Mouse (Mus musculus): ENCODE measurements at regions not wholly inside any gene's neighbourhood (a gene's known extent, or its start where the extent isn't known, plus 50 kb on each side); places are given as distances from the start of the nearest gene placed in this dataset.

DNA sequence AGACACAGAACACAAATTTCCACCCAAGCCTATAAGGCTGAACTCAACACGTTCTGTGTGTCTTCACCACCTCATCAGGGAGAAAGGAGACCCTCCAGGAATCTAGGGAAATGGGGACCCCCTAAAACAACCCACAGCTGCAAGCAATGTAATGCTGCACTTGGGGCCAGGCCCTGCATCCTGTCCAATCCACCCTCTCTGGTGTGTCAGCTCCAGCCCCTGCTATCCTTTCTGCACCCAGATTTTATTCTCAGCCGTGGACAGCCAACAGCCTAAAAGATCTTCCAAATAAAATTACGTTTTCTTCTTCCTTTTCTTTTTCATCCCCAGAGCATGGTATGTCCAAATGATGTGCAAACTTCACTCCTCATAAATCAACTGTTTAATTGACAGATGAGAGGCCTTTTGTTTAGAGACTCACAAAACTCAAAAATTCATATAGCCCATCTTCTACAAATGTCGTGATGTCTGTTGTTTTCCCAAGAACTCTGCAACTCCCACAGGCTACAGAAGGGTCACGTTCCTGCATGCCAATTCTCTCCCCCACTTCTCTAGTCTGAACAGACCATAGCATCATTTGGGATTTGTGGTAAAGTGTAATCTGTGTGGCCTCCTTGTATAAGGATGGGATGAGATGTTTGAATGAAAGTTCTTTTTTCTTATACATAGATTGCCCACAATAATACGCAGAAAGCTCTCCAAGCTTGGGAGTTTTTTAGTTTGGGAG, 142.0 kb upstream of the Igf1 start:
- H3K9ac ChIP-seq (ENCODE audit: low read depth, low read length), result no peak overlapping the region
- no peaks in the 10 kb centered on the region for H3K27me3 ChIP-seq (ENCODE audit: control insufficient read depth, insufficient read depth, low read depth, low read length)
- H3K9me3 ChIP-seq (replicated peaks; ENCODE audit: control insufficient read depth, low read length), result no peaks in the 10 kb centered on the region
- 57% methylated on average over 6 of the region's 6 CpGs for WGBS (ENCODE audit: insufficient replicate concordance)
- H3K4me1 ChIP-seq (ENCODE audit: control insufficient read depth, low read depth, low read length), result no peaks in the 10 kb centered on the region; the same call in 1 of the 2 replicates
- no peak overlapping the region for H3K27ac ChIP-seq (ENCODE audit: low read length)
- no peak overlapping the region for H3K4me3 ChIP-seq (ENCODE audit: low read depth, low read length)
- H3K4me2 ChIP-seq (ENCODE audit: low read depth, low read length), result no peak overlapping the region
- H3K36me3 ChIP-seq (ENCODE audit: control insufficient read depth, insufficient read depth), result no peaks in the 10 kb centered on the region
- ATAC-seq (ENCODE audit: low read depth), result no peak

DNA sequence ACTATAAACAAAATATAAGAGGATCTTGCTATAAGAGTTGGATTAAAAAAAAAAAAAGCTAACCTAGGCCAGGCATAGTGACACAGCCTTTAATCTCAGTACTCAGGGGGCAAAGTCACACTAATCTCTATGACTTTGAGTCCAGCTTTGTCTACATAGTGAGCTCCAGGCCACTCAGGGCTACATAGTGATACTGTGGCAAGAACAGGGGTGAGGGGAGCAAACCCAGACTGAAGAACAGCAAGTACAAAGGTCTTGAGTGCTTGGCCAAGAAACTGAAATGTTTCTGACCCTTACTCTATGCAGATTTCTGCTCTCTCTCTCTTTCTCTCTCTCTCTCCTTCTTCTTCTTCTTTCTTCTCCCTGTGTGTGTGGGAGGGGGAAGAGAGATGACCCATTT, 140.9 kb upstream of the Igf1 start:
- no peaks in the 10 kb centered on the region for H3K4me1 ChIP-seq (ENCODE audit: control insufficient read depth, low read depth, low read length)
- H3K9ac ChIP-seq (ENCODE audit: low read depth, low read length), result no peak overlapping the region
- no peaks in the 10 kb centered on the region for H3K36me3 ChIP-seq (ENCODE audit: control insufficient read depth, insufficient read depth)
- H3K4me2 ChIP-seq (ENCODE audit: low read depth, low read length), result no peak overlapping the region
- H3K4me3 ChIP-seq (ENCODE audit: low read depth, low read length), result no peak overlapping the region
- H3K9me3 ChIP-seq (replicated peaks; ENCODE audit: control insufficient read depth, low read length), result no peaks in the 10 kb centered on the region
- no peaks in the 10 kb centered on the region for H3K27me3 ChIP-seq (ENCODE audit: control insufficient read depth, insufficient read depth, low read depth, low read length)
- H3K27ac ChIP-seq (ENCODE audit: low read length), result no peak overlapping the region
- no peak for ATAC-seq (ENCODE audit: low read depth)

DNA sequence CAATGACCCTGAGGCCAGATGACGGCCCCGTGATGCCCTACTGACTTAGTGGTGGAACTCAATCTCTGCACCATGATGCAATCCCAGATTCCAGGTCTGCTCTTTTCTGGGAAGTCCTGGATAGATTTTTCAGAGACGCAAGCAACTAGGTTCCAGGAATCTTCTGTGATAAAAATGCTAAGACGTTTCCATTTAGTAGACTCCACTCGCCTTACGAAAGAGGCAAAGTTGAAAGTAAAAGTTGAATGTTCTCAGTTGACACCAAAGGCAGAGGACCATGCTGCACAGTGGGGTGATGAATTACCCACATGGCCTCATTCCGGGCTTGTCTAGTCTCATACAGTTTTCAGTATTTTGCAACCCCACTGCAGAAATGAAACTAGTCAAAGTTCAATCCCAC, 139.6 kb upstream of the Igf1 start:
- Histone ChIP-seq H3K4me3 (ENCODE audit: low read depth, low read length) (no peak overlapping the region), H3K9ac (ENCODE audit: low read depth, low read length) (no peak overlapping the region), H3K9me3 (replicated peaks; ENCODE audit: control insufficient read depth, low read length) (no peaks in the 10 kb centered on the region), H3K27me3 (ENCODE audit: control insufficient read depth, insufficient read depth, low read depth, low read length) (no peaks in the 10 kb centered on the region), H3K27ac (ENCODE audit: low read length) (no peak overlapping the region), H3K4me2 (ENCODE audit: low read depth, low read length) (no peak overlapping the region), H3K36me3 (ENCODE audit: control insufficient read depth, insufficient read depth) (no peaks in the 10 kb centered on the region), H3K4me1 (ENCODE audit: control insufficient read depth, low read depth, low read length) (no peaks in the 10 kb centered on the region)
- WGBS (ENCODE audit: insufficient replicate concordance), result 68% methylated on average over 7 of the region's 7 CpGs
- no peak for ATAC-seq (ENCODE audit: low read depth)

DNA sequence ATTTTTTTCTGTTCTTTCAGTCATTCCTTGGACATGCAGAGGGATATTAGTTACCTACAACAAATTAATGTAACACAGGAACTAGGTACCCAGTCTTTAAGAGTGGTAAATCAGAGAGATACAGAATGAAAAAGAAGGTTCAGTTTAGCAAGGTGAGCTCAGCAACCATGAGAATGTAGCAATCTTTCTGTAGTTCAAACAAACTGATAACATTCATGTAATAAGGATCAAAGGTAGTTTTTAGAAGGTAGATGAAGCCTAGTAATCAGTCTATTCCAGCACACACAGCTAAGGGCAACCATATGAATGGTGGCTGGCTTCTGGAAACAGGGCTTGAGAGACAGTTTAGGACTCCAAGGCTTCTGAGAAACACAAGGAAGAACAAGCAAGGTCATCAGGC, 138.1 kb upstream of the Igf1 start:
- no peaks in the 10 kb centered on the region for H3K36me3 ChIP-seq (ENCODE audit: control insufficient read depth, insufficient read depth)

GRCm38 (mm10) chr10:87722244-87722643, 135.8 kb upstream of the Igf1 start:
- ATAC-seq (ENCODE audit: low read depth), result no peak
- Histone ChIP-seq H3K4me2 (ENCODE audit: low read depth, low read length) (no peak overlapping the region), H3K9me3 (replicated peaks; ENCODE audit: control insufficient read depth, low read length) (no peaks in the 10 kb centered on the region), H3K4me1 (ENCODE audit: control insufficient read depth, low read depth, low read length) (no peaks in the 10 kb centered on the region), H3K9ac (ENCODE audit: low read depth, low read length) (no peak overlapping the region), H3K27ac (ENCODE audit: low read length) (no peak overlapping the region), H3K36me3 (ENCODE audit: control insufficient read depth, insufficient read depth) (no peaks in the 10 kb centered on the region), H3K27me3 (ENCODE audit: control insufficient read depth, insufficient read depth, low read depth, low read length) (no peaks in the 10 kb centered on the region), H3K4me3 (ENCODE audit: low read depth, low read length) (no peak overlapping the region)
- 52% methylated on average over 3 of the region's 3 CpGs for WGBS (ENCODE audit: insufficient replicate concordance)

More for the DNA sequence above, 138.1 kb upstream of the Igf1 start:
- no peak for ATAC-seq (ENCODE audit: low read depth)
- Histone ChIP-seq H3K4me1 (ENCODE audit: control insufficient read depth, low read depth, low read length) (no peaks in the 10 kb centered on the region), H3K9ac (ENCODE audit: low read depth, low read length) (no peak overlapping the region), H3K27ac (ENCODE audit: low read length) (no peak overlapping the region), H3K4me2 (ENCODE audit: low read depth, low read length) (no peak overlapping the region), H3K9me3 (replicated peaks; ENCODE audit: control insufficient read depth, low read length) (no peaks in the 10 kb centered on the region), H3K4me3 (ENCODE audit: low read depth, low read length) (no peak overlapping the region), H3K27me3 (ENCODE audit: control insufficient read depth, insufficient read depth, low read depth, low read length) (no peaks in the 10 kb centered on the region)

- Histone ChIP-seq H3K9ac (ENCODE audit: low read depth, low read length) (no peak overlapping the region), H3K4me2 (ENCODE audit: low read depth, low read length) (no peak overlapping the region), H3K27me3 (ENCODE audit: control insufficient read depth, insufficient read depth, low read depth, low read length) (no peaks in the 10 kb centered on the region), H3K4me3 (ENCODE audit: low read depth, low read length) (no peak overlapping the region), H3K36me3 (ENCODE audit: control insufficient read depth, insufficient read depth) (no peaks in the 10 kb centered on the region), H3K27ac (ENCODE audit: low read length) (no peak overlapping the region), H3K9me3 (replicated peaks; ENCODE audit: control insufficient read depth, low read length) (no peaks in the 10 kb centered on the region), H3K4me1 (ENCODE audit: control insufficient read depth, low read depth, low read length) (no peaks in the 10 kb centered on the region)
- ATAC-seq (ENCODE audit: low read depth), result no peak
- WGBS (ENCODE audit: insufficient replicate concordance), result 52% methylated on average over 1 of the region's 1 CpGs
These were observed 125.4 kb upstream of the Igf1 start for GRCm38 (mm10) chr10:87732658-87733057.

DNA sequence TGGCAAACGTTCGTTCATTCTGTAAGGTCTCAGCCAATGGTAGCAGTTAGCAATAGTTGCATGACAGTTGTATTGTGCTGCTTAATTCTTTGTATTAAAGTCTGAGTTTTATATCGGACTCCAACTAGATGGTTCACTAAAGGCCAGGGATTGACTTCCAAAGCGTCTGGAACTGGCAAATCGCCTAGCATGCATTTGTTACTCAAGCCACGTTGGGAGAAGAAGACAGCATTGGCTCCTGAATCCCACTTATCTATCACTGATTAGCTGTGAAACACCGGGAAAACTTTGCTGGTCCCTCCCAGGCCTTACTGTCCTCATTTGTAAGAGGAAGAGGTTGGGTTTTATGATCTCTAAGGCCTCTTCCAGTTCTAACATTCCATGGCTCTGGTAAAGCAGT, 124.8 kb upstream of the Igf1 start:
- no peak overlapping the region for H3K4me3 ChIP-seq (ENCODE audit: low read depth, low read length)
- 57% methylated on average over 7 of the region's 7 CpGs for WGBS (ENCODE audit: insufficient replicate concordance)
- no peak overlapping the region for H3K9ac ChIP-seq (ENCODE audit: low read depth, low read length)
- no peaks in the 10 kb centered on the region for H3K4me1 ChIP-seq (ENCODE audit: control insufficient read depth, low read depth, low read length)
- no peaks in the 10 kb centered on the region for H3K27me3 ChIP-seq (ENCODE audit: control insufficient read depth, insufficient read depth, low read depth, low read length)
- no peak overlapping the region for H3K4me2 ChIP-seq (ENCODE audit: low read depth, low read length)
- no peaks in the 10 kb centered on the region for H3K36me3 ChIP-seq (ENCODE audit: control insufficient read depth, insufficient read depth)
- no peak overlapping the region for H3K27ac ChIP-seq (ENCODE audit: low read length)
- H3K9me3 ChIP-seq (replicated peaks; ENCODE audit: control insufficient read depth, low read length), result no peaks in the 10 kb centered on the region
- no peak for ATAC-seq (ENCODE audit: low read depth)

DNA sequence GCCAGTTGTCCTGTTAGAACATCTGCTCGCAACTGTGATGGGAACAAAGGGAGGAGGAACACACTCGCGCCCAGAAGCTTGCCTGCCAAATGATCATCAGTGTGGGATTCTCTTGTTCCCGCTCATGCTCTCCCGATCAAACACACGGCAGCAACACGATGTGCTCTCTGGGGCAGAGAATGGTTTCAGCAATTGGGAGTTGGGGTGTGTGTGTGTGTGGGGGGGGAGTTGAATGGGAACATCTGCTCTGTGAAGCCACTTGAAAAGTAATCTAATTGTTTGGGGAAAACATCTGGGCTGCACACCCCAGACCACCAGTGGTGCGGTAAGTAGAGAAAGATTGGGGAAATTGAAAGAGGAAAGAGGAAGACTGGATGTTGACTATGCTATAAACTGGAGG, 117.7 kb upstream of the Igf1 start:
- no peaks in the 10 kb centered on the region for H3K27me3 ChIP-seq (ENCODE audit: control insufficient read depth, insufficient read depth, low read depth, low read length)
- WGBS (ENCODE audit: insufficient replicate concordance), result 61% methylated on average over 8 of the region's 8 CpGs
- H3K36me3 ChIP-seq (ENCODE audit: control insufficient read depth, insufficient read depth), result no peaks in the 10 kb centered on the region
- ATAC-seq (ENCODE audit: low read depth), result no peak
- no peak overlapping the region for H3K9ac ChIP-seq (ENCODE audit: low read depth, low read length)
- H3K9me3 ChIP-seq (replicated peaks; ENCODE audit: control insufficient read depth, low read length), result no peaks in the 10 kb centered on the region
- H3K4me1 ChIP-seq (ENCODE audit: control insufficient read depth, low read depth, low read length), result no peaks in the 10 kb centered on the region
- no peak overlapping the region for H3K27ac ChIP-seq (ENCODE audit: low read length)
- no peak overlapping the region for H3K4me2 ChIP-seq (ENCODE audit: low read depth, low read length)
- H3K4me3 ChIP-seq (ENCODE audit: low read depth, low read length), result no peak overlapping the region

- H3K9ac ChIP-seq (ENCODE audit: low read depth, low read length), result no peak overlapping the region
- H3K4me3 ChIP-seq (ENCODE audit: low read depth, low read length), result no peak overlapping the region
- H3K4me2 ChIP-seq (ENCODE audit: low read depth, low read length), result no peak overlapping the region
- ATAC-seq (ENCODE audit: low read depth), result no peak
- WGBS (ENCODE audit: insufficient replicate concordance), result 53% methylated on average over 3 of the region's 3 CpGs
- H3K9me3 ChIP-seq (replicated peaks; ENCODE audit: control insufficient read depth, low read length), result no peaks in the 10 kb centered on the region
- H3K27me3 ChIP-seq (ENCODE audit: control insufficient read depth, insufficient read depth, low read depth, low read length), result no peaks in the 10 kb centered on the region
- no peaks in the 10 kb centered on the region for H3K36me3 ChIP-seq (ENCODE audit: control insufficient read depth, insufficient read depth)
- H3K4me1 ChIP-seq (ENCODE audit: control insufficient read depth, low read depth, low read length), result no peaks in the 10 kb centered on the region
- no peak overlapping the region for H3K27ac ChIP-seq (ENCODE audit: low read length)
These were observed 115.3 kb upstream of the Igf1 start for GRCm38 (mm10) chr10:87742766-87743165.
